Mouse (Mus musculus) large intestine, adult 2 months (tissue): Measurements from ENCODE around the gene Ccdc116. TPM values are rescaled to one million over a fixed set of nuclear protein-coding genes. Genes with fewer than 3 reads are reported as not detected.
A peak's percentile ranks its signal among the peaks of the same experiment; 100 is the strongest.

Experiments
- DNase-seq: peaks from one replicate; pipeline ENCODE4 v3.0.0-alpha.2; 2012; ENCODE audit warnings: low read depth, low spot score
- WGBS: fragments of 180-500 bp; shearing (Covaris S2); methylation state at CpG from one replicate; pipeline ENCODE4 v1.1.7; 2018; 5-methylcytosine and 5-hydroxymethylcytosine counted together
- polyA plus RNA-seq: library from polyadenylated mRNA; depleted of rRNA; stranded (reverse); fragments of >200 nt; gene quantifications from 2 replicates; pipeline ENCODE4 v1.2.3, GENCODE M21; 2012; rRNA removed

Gene Ccdc116
- polyA plus RNA-seq, 1 experiment = 13.5 TPM

DNA sequence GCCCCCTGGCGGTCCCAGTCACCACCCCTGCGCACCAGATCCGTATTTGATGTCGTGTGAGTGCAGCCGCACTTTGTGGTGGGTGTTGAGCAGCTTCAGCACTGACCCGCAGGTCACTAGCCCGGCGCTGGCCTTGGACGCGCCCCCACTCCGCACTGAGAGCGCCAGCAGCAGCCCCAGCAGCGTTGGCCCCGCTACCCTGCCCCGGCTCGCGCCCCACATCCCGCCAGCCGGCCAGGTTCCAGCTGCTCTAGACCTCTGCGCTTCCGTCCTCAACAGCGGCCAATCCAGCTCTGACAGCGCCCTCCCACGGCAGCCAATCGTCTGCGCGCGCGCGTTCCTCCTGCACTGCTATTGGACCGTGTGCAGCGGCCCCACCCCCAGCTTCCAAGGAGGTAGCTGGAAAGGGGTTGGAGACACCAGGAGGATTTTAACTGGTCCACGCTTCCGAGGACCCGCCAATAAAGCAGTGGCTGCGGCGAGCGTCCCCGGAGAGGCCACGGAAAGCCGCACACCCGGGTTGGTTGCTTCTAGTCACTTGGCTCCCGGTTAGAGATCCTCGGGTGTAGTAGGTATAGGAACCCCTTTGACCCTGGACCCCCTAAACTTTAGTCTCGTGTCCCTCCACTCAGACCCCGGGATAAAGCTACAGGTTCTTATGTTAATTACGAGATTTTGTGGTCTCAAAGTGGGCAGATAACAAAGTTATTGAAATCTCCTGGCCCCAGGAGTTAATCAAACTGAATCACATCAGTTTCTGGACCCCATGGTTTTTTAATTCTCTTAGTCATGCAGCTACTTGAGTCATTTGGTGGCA is 14.7 kb downstream of the Ccdc116 start, which contains the start of gene Sdf2l1:
Sdf2l1 (minus strand) TSS at position 295 of the 817 bp plus-strand sequence.
- under 1% methylated on average over 47 of the region's 47 CpGs for WGBS
- DNase-seq = peak; percentile 89

DNA sequence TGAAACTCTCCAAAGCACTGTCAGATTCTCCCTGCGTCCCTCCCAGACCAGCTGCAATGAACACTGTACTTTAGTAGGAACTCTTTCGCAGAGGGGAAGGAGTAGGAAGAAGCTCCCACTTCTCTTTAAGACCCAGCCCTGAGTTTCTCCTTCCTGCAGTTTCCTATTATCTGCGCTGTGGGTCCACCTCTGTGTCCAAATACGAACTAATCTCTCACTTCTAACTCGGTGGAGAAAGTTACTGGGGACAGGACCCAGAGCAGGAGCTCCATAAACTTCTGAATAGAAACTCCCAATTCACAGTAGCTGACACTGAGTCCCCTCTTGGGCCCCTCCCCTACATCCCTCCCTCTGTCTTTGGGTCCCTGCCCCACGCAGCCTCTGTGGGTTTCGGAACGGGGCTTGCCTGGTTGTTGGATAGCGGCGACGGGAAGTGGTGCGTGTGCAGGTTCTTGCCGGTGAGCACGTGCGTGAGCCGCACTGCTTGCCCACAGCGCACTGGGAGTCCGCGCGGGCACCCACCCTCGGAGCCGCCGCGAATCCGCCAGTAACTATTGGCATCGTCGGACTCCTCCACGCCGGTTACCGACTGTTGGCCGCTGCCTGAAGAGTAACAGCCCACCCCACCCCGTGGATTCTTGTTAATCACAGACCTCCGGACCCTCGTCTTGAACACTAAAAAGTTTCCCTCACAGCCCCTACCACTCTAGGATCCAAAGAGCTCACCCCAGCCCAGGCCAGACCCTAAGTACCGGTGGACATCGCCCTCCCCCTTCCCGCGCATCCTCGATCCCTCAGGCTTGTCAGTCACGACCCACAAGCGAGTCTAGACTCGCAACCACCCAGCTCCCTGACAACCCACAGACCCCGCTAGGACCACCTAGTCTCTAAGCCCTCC is 15.6 kb downstream of the Ccdc116 start:
- WGBS = 5% methylated on average over 43 of the region's 43 CpGs
- no peak for DNase-seq

DNA sequence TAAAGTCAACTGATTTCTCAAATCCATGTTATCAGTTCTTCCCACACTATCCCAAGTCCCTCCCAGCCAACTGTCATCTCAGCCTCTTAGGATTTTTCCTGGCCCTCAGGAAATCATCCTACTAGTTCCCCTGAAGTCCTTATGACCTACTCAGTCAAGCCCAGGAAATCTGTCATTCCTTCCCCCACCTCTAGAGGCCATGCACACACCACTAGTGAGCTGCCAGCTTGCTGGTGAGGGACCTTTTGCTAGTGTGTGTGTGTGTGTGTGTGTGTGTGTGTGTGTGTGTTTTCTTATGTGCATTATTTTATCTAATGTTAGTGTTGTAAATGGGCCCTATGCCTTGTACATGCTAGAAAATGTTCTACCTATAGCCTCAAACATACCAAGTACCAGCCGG is 19.7 kb downstream of the Ccdc116 start:
- no peak for DNase-seq
- 97% methylated on average over 1 of the region's 1 CpGs for WGBS

DNA sequence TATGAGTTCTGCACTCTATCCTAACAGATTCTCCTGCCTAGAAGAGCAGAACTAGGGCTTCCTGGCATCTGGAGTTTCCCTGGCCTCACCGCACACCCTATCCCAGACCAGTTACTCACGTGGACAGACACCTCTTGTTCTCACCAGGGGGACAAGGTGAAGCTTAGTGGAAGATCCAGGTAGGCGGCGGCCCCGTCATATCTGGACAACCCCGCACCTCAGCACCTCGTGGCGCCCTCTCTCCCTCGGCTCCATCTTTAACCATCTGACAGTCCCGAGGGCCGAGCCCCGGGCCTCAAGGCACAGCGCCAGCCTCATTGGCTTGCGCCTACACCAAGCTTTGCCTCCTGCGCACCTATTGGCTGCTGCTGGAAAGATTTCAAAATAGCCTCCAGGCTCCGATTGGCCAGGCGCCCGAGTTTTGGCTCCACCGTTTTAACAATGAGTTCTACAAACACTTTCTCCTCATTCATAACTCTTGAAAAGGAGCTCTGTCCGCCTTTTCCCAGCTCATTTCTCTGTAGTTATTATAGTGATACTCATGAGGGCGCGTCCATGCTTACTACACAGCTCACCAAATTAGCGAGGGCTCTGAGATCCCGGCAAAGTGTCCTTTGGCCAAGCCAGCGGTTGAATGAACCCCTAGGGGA is 22.0 kb downstream of the Ccdc116 start, which contains the start of gene 2610318N02Rik:
2610318N02Rik (minus strand) TSS at position 297 of the 650 bp plus-strand sequence.
- no peak for DNase-seq
- WGBS = 1% methylated on average over 25 of the region's 25 CpGs

DNA sequence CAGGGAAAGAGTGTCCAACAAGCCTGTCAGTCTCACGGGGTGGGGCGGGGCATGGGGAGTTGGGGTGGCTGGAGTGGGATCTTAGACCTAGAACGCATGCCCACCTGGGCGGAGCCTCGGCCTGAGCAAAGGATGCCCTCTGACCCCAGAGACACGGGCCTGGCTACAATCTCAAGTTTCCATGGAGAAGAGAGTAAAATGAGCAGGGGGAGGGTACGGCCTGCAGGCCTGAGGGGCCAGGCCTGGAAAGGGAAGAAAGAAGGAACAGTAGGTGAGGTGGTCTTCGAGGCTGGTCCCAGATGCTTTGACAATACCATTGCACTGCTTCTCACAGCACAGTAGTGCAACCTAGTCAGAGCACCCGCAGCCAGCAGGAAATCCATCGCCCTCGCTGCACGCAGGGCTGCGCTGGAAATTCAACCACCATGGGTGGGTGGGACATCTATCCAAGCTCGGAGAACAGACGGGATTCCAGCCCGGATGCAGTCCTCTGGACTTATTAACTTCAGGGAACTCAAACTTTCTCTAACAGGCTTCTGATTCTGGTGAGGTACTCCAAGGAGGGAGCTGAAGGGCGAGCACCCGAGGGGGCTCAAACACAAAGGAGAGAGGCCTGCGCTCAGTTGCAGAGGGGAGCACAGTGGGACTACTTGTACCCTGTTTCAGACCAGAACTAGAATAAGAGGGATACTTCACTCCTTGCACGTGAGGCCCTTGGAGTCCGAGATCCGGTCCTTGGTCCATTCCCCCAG is 22.7 kb downstream of the Ccdc116 start:
- DNase-seq = no peak
- WGBS = 18% methylated on average over 22 of the region's 22 CpGs

DNA sequence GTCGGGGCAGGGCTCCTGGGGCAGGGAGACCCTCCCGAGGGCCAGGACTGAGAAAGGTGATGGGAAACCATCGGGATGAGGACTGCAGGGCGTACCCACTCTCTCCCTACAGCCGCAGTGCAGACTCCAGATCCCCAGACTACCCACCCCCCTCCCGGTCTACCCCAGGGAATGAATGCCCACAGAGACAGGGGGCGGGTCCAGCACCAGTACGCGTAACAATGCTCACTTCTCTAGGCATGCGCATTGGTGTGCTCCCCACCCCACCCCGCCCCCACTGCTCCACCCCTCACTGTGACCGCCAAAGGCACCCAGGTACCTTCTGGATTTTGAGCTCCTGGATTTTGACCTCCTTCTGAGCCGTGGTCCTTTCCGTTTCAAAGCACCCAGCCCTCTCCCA is 25.5 kb downstream of the Ccdc116 start:
- WGBS = 90% methylated on average over 14 of the region's 14 CpGs

GRCm38 (mm10) chr16:17117309-17117799 is 29.7 kb downstream of the Ccdc116 start:
- 86% methylated on average over 5 of the region's 5 CpGs for WGBS

More for the DNA sequence above, 25.5 kb downstream of the Ccdc116 start:
- no peak for DNase-seq

DNA sequence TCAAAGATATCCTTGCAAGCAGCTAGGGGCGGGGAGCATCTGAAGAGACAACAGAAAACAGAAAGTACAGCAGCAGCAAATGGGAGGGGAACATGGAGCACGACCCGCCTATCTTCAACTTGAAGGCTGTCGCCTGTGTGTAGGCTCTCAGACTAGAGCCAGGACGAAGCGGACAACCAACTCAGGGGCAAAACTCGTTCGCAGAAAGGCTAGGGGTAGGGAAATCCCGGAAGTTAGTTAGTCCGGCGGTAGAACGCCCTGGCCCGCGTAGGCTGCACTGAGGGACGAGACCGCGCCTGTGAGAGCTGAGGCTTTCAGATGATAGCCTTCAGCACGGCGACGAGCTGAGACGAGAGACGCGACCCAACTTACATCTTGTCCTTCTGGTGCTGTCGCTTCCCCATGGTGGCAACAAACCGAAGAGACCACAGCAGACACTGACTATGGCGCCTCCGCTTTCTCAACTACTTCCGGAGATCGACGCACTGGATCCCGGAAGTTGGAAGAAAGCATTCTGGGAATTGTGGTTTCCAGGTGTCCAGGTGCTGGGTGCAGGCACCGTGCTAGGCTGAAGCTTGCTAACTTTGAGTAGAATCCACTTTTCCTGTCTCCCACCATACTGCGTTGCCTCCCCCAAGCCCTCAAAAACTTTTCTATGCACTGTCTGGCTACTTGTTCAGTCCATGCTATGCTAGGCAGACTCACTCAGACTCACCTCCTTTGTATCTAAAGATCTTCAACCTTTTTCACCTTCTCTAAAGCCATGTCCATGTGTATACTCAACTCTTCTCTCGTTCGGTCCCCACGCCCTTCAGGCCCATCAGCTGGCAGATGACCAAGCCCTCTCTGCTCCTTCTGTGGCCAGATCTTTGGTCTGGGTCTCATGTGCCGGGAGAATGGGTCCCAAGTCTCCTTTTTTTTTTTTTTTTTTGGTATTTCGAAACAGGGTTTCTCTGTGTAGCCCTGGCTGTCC is 36.0 kb downstream of the Ccdc116 start, which contains the start of gene Ppil2:
Ppil2 (minus strand) TSS at position 487 of the 973 bp plus-strand sequence.
- WGBS = 6% methylated on average over 38 of the region's 38 CpGs

More at GRCm38 (mm10) chr16:17117309-17117799, 29.7 kb downstream of the Ccdc116 start:
- DNase-seq = no peak

GRCm38 (mm10) chr16:17104600-17104999 is 42.4 kb downstream of the Ccdc116 start:
- no peak for DNase-seq
- 74% methylated on average over 4 of the region's 4 CpGs for WGBS

More for the DNA sequence above, 36.0 kb downstream of the Ccdc116 start, which contains the start of gene Ppil2:
- peak; percentile 78 for DNase-seq

GRCm38 (mm10) chr16:17102630-17103220 is 44.3 kb downstream of the Ccdc116 start:
- WGBS = 73% methylated on average over 7 of the region's 7 CpGs
- DNase-seq = no peak

- no peak for DNase-seq
- WGBS = 81% methylated on average over 3 of the region's 3 CpGs
Observed at GRCm38 (mm10) chr16:17096938-17097337, 50.1 kb downstream of the Ccdc116 start.

Other genes starting within 250 kb of the Ccdc116 start
- 74.6 and 108 TPM in 2 replicates for gene Mapk1, start 163.8 kb downstream of the Ccdc116 start, polyA plus RNA-seq
- 0.23 and 0.27 TPM in 2 replicates for gene Ypel1, start 77.5 kb downstream of the Ccdc116 start, polyA plus RNA-seq
- gene Ppil2, start 36.0 kb downstream of the Ccdc116 start, polyA plus RNA-seq = 68.5 and 95.8 TPM in 2 replicates
- gene 2610318N02Rik, start 22.1 kb downstream of the Ccdc116 start, polyA plus RNA-seq = 18.0 and 21.9 TPM in 2 replicates
- gene Sdf2l1, start 14.8 kb downstream of the Ccdc116 start, polyA plus RNA-seq = 105 and 107 TPM in 2 replicates
- gene Ydjc, start 2.6 kb downstream of the Ccdc116 start, polyA plus RNA-seq = 43.3 and 47.3 TPM in 2 replicates
- gene Ube2l3, start 55.4 kb upstream of the Ccdc116 start, polyA plus RNA-seq = 60.7 and 63.3 TPM in 2 replicates
- gene Rimbp3, start 61.4 kb upstream of the Ccdc116 start, polyA plus RNA-seq = 0.05 and 0.15 TPM in 2 replicates
- gene Hic2, start 86.3 kb upstream of the Ccdc116 start, polyA plus RNA-seq = 1.5 and 2.4 TPM in 2 replicates
- 5.3 and 7.3 TPM in 2 replicates for gene Tmem191c, start 128.8 kb upstream of the Ccdc116 start, polyA plus RNA-seq
- gene Serpind1, start 184.1 kb upstream of the Ccdc116 start, polyA plus RNA-seq = 0.15 and 0.19 TPM in 2 replicates